Mouse (Mus musculus) MEL (cell line): ENCODE results near the gene Gfy. TPM values are rescaled to one million over a fixed set of nuclear protein-coding genes. Genes with fewer than 3 reads are reported as not detected.

Source experiments
- DNase-seq: peaks from one replicate; pipeline ENCODE4 v3.0.0; 2011; ENCODE audit warnings: low read depth, low spot score
- H3K27ac ChIP-seq: 2 replicates; pipeline ENCODE4 v1.5.1; 2012; ENCODE audit warnings: low read depth, mild to moderate bottlenecking, control low read depth, low read length, moderate library complexity; ENCODE audit not compliant: control insufficient read depth
- H3K27me3 ChIP-seq, 2 experiments: fragments of 150-350 bp in 1 of 2; sonication (generic) in 1 of 2; 2 replicates each; pipeline ENCODE4 v1.6.1; 2012; ENCODE audit warnings: low read length in 2 of 2, mild to moderate bottlenecking in 2 of 2, improper control_type of control experiment in 1 of 2, moderate library complexity in 1 of 2; ENCODE audit not compliant: insufficient read depth in 2 of 2, control insufficient read depth in 1 of 2
- H3K36me3 ChIP-seq, 2 experiments: 2 replicates each; pipeline ENCODE4 v1.6.1; 2012 to 2014; ENCODE audit warnings: low read length in 2 of 2, improper control_type of control experiment in 1 of 2, inconsistent platforms in 1 of 2, mild to moderate bottlenecking in 1 of 2; ENCODE audit not compliant: insufficient read depth in 2 of 2, control insufficient read depth in 1 of 2
- H3K4me1 ChIP-seq, 2 experiments: fragments of 150-350 bp in 1 of 2; sonication (generic) in 1 of 2; 2 replicates each; pipeline ENCODE4 v1.6.1; 2012; ENCODE audit warnings: low read length in 2 of 2, improper control_type of control experiment in 1 of 2, mild to moderate bottlenecking in 1 of 2; ENCODE audit not compliant: insufficient read depth in 2 of 2, control insufficient read depth in 1 of 2
- H3K4me3 ChIP-seq, 2 experiments: fragments of 150-350 bp in 1 of 2; sonication (generic) in 1 of 2; 2 replicates each; pipeline ENCODE4 v1.5.1; 2012; ENCODE audit warnings: low read depth in 2 of 2, low read length in 2 of 2, mild to moderate bottlenecking in 2 of 2, moderate library complexity in 2 of 2, control low read depth in 1 of 2, improper control_type of control experiment in 1 of 2; ENCODE audit not compliant: control insufficient read depth in 1 of 2, insufficient read depth in 1 of 2
- H3K79me2 ChIP-seq: 2 replicates; pipeline ENCODE4 v1.6.1; 2012; ENCODE audit warnings: mild to moderate bottlenecking, low read length, moderate library complexity; ENCODE audit not compliant: control insufficient read depth, poor library complexity, insufficient read depth
- H3K9ac ChIP-seq: 2 replicates; pipeline ENCODE4 v1.6.1; 2012; ENCODE audit warnings: low read depth, mild to moderate bottlenecking, control low read depth, low read length, moderate library complexity; ENCODE audit not compliant: control insufficient read depth, poor library complexity, severe bottlenecking
- H3K9me3 ChIP-seq: fragments of 150-350 bp; sonication (generic); replicated peaks from 2 replicates; pipeline ENCODE4 v1.6.1; 2012; ENCODE audit warnings: mild to moderate bottlenecking, low read length, improper control_type of control experiment, moderate library complexity; ENCODE audit not compliant: insufficient read depth
- BHLHE40 ChIP-seq: IDR thresholded peaks from 2 replicates; pipeline ENCODE4 v1.6.1; 2012; ENCODE audit warnings: low read depth, mild to moderate bottlenecking, inconsistent platforms, low read length, improper control_type of control experiment, borderline replicate concordance
- CHD1 ChIP-seq: IDR thresholded peaks from 2 replicates; pipeline ENCODE4 v1.6.1; 2012; ENCODE audit warnings: low read depth, mild to moderate bottlenecking, inconsistent platforms, low read length, improper control_type of control experiment
- CTCF ChIP-seq, 3 experiments: IDR thresholded peaks in 2 of 3; conservative IDR thresholded peaks in 1 of 3; 2 replicates each; pipeline ENCODE4 v1.5.1; 2011 to 2012; ENCODE audit warnings: low read length in 3 of 3, low read depth in 2 of 3, mild to moderate bottlenecking in 2 of 3, improper control_type of control experiment in 1 of 3, inconsistent platforms in 1 of 3, mixed read lengths in 1 of 3, moderate library complexity in 1 of 3; ENCODE audit not compliant: control insufficient read depth in 1 of 3, insufficient read depth in 1 of 3, poor library complexity in 1 of 3, severe bottlenecking in 1 of 3
- ELF1 ChIP-seq: IDR thresholded peaks from 2 replicates; pipeline ENCODE4 v1.6.1; 2014; ENCODE audit warnings: low read depth, mild to moderate bottlenecking, inconsistent platforms, low read length, improper control_type of control experiment, moderate library complexity
- EP300 ChIP-seq, 2 experiments: IDR thresholded peaks; 2 replicates each; pipeline ENCODE4 v1.6.1; 2011; ENCODE audit warnings: improper control_type of control experiment in 2 of 2, low read length in 2 of 2, low read depth in 1 of 2, mild to moderate bottlenecking in 1 of 2
- ETS1 ChIP-seq: IDR thresholded peaks from 2 replicates; pipeline ENCODE4 v1.6.1; 2012; ENCODE audit warnings: low read depth, mild to moderate bottlenecking, inconsistent platforms, low read length, improper control_type of control experiment, moderate library complexity
- GABPA ChIP-seq: IDR thresholded peaks from 2 replicates; pipeline ENCODE4 v1.6.1; 2012; ENCODE audit warnings: low read depth, mild to moderate bottlenecking, inconsistent platforms, low read length, improper control_type of control experiment, moderate library complexity
- GATA1 ChIP-seq: IDR thresholded peaks from 2 replicates; pipeline ENCODE4 v1.6.1; 2011; ENCODE audit warnings: low read depth, low read length, improper control_type of control experiment
- HCFC1 ChIP-seq: IDR thresholded peaks from 2 replicates; pipeline ENCODE4 v1.6.1; 2012; ENCODE audit warnings: low read depth, mild to moderate bottlenecking, inconsistent platforms, low read length, improper control_type of control experiment, moderate library complexity
- MAFK ChIP-seq: IDR thresholded peaks from 2 replicates; pipeline ENCODE4 v1.6.1; 2011; ENCODE audit warnings: low read depth, mild to moderate bottlenecking, low read length, improper control_type of control experiment, borderline replicate concordance
- MAX ChIP-seq: IDR thresholded peaks from 2 replicates; pipeline ENCODE4 v1.6.1; 2011; ENCODE audit warnings: low read length, improper control_type of control experiment
- MAZ ChIP-seq: IDR thresholded peaks from 2 replicates; pipeline ENCODE4 v1.6.1; 2012; ENCODE audit warnings: low read depth, mild to moderate bottlenecking, inconsistent platforms, low read length, improper control_type of control experiment
- MEF2A ChIP-seq: IDR thresholded peaks from 2 replicates; pipeline ENCODE4 v1.6.1; 2014; ENCODE audit warnings: low read depth, mild to moderate bottlenecking, inconsistent platforms, low read length, improper control_type of control experiment; ENCODE audit not compliant: poor library complexity, insufficient replicate concordance, severe bottlenecking; ENCODE audit errors: extremely low read depth
- MXI1 ChIP-seq: IDR thresholded peaks from 2 replicates; pipeline ENCODE4 v1.6.1; 2011; ENCODE audit warnings: mild to moderate bottlenecking, low read depth, low read length, improper control_type of control experiment
- MYC ChIP-seq: IDR thresholded peaks from 2 replicates; pipeline ENCODE4 v1.6.1; 2011; ENCODE audit warnings: low read depth, mild to moderate bottlenecking, low read length, improper control_type of control experiment, moderate library complexity
- NELFE ChIP-seq: IDR thresholded peaks from 2 replicates; pipeline ENCODE4 v1.6.1; 2011; ENCODE audit warnings: low read depth, low read length, improper control_type of control experiment
- NRF1 ChIP-seq: IDR thresholded peaks from 2 replicates; pipeline ENCODE4 v1.6.1; 2014; ENCODE audit warnings: low read depth, mild to moderate bottlenecking, inconsistent platforms, low read length, improper control_type of control experiment, moderate library complexity; ENCODE audit not compliant: poor library complexity, insufficient read depth, severe bottlenecking
- POLR2A ChIP-seq, 2 experiments: IDR thresholded peaks; 2 replicates each; pipeline ENCODE4 v1.6.1; 2011 to 2012; ENCODE audit warnings: low read length in 2 of 2, mild to moderate bottlenecking in 2 of 2, control low read depth in 1 of 2, improper control_type of control experiment in 1 of 2, low read depth in 1 of 2, moderate library complexity in 1 of 2; ENCODE audit not compliant: control insufficient read depth in 1 of 2, insufficient read depth in 1 of 2, poor library complexity in 1 of 2
- POLR2AphosphoS2 ChIP-seq: IDR thresholded peaks from 2 replicates; pipeline ENCODE4 v1.6.1; 2011; ENCODE audit warnings: low read length, improper control_type of control experiment
- POLR2AphosphoS5 ChIP-seq: IDR thresholded peaks from 2 replicates; pipeline ENCODE4 v1.6.1; 2012; ENCODE audit warnings: low read depth, borderline replicate concordance, mild to moderate bottlenecking, inconsistent platforms, low read length, moderate library complexity, mixed read lengths
- RAD21 ChIP-seq: IDR thresholded peaks from 2 replicates; pipeline ENCODE4 v1.6.1; 2011; ENCODE audit warnings: mild to moderate bottlenecking, low read depth, low read length, improper control_type of control experiment
- RCOR1 ChIP-seq: IDR thresholded peaks from 2 replicates; pipeline ENCODE4 v1.6.1; 2012; ENCODE audit warnings: low read depth, mild to moderate bottlenecking, inconsistent platforms, low read length, improper control_type of control experiment
- SIN3A ChIP-seq: IDR thresholded peaks from 2 replicates; pipeline ENCODE4 v1.6.1; 2012; ENCODE audit warnings: low read length, improper control_type of control experiment, inconsistent platforms
- SMC3 ChIP-seq: IDR thresholded peaks from 2 replicates; pipeline ENCODE4 v1.6.1; 2011; ENCODE audit warnings: low read depth, low read length, improper control_type of control experiment
- TAL1 ChIP-seq: IDR thresholded peaks from 2 replicates; pipeline ENCODE4 v1.6.1; 2012; ENCODE audit warnings: mild to moderate bottlenecking, inconsistent platforms, low read length, moderate library complexity, mixed read lengths
- TBP ChIP-seq: IDR thresholded peaks from 2 replicates; pipeline ENCODE4 v1.8.0; 2011; ENCODE audit warnings: low read depth, low read length, improper control_type of control experiment
- TCF12 ChIP-seq: IDR thresholded peaks from 2 replicates; pipeline ENCODE4 v1.6.1; 2014; ENCODE audit warnings: low read depth, mild to moderate bottlenecking, inconsistent platforms, low read length, improper control_type of control experiment, moderate library complexity
- UBTF ChIP-seq: IDR thresholded peaks from 2 replicates; pipeline ENCODE4 v1.6.1; 2012; ENCODE audit warnings: low read depth, mild to moderate bottlenecking, inconsistent platforms, low read length, improper control_type of control experiment, moderate library complexity, borderline replicate concordance; ENCODE audit not compliant: insufficient read depth
- USF1 ChIP-seq: IDR thresholded peaks from 2 replicates; pipeline ENCODE4 v1.6.1; 2014; ENCODE audit warnings: low read depth, mild to moderate bottlenecking, inconsistent platforms, low read length, improper control_type of control experiment, moderate library complexity
- USF2 ChIP-seq, 2 experiments: IDR thresholded peaks; 2 replicates each; pipeline ENCODE4 v1.6.1; 2011 to 2012; ENCODE audit warnings: improper control_type of control experiment in 2 of 2, low read length in 2 of 2, borderline replicate concordance in 1 of 2, inconsistent platforms in 1 of 2, low read depth in 1 of 2, mild to moderate bottlenecking in 1 of 2; ENCODE audit not compliant: insufficient read depth in 1 of 2
- ZC3H11A ChIP-seq: IDR thresholded peaks from 2 replicates; pipeline ENCODE4 v1.6.1; 2012; ENCODE audit warnings: low read depth, mild to moderate bottlenecking, inconsistent platforms, low read length, improper control_type of control experiment
- ZKSCAN1 ChIP-seq: IDR thresholded peaks from 2 replicates; pipeline ENCODE4 v1.6.1; 2012; ENCODE audit warnings: low read depth, mild to moderate bottlenecking, inconsistent platforms, low read length, improper control_type of control experiment, moderate library complexity
- ZMIZ1 ChIP-seq: IDR thresholded peaks from 2 replicates; pipeline ENCODE4 v1.6.1; 2012; ENCODE audit warnings: low read depth, mild to moderate bottlenecking, inconsistent platforms, low read length, improper control_type of control experiment, moderate library complexity
- ZNF384 ChIP-seq: IDR thresholded peaks from 2 replicates; pipeline ENCODE4 v1.6.1; 2012; ENCODE audit warnings: low read depth, mild to moderate bottlenecking, inconsistent platforms, low read length, improper control_type of control experiment
- polyA plus RNA-seq, 2 experiments: library from polyadenylated mRNA; stranded (reverse) in 1 of 2; unstranded in 1 of 2; fragments of >175 nt in 1 of 2; fragments of >200 nt in 1 of 2; gene quantifications; 2 replicates each; pipeline versions ENCODE4 v1.2.1 to v1.2.4; 2012; ENCODE audit warnings: low replicate concordance in 2 of 2, low read depth in 1 of 2; ENCODE audit not compliant: insufficient read length in 2 of 2, insufficient read depth in 1 of 2, missing spikeins in 1 of 2
- total RNA-seq: library from RNA; depleted of rRNA; stranded (reverse); fragments of 300-350 nt; gene quantifications from 2 replicates; pipeline ENCODE4 v1.2.3, GENCODE M21; 2012

Gene Gfy
- total and polyA plus RNA-seq, 3 experiments: not detected

GRCm38 (mm10) chr7:45135993-45136567, 43.3 kb downstream of the Gfy start, which contains the start of the genes Gm45713 and Flt3l:
Gene Gm45713 (minus strand): TSS chr7:45136231.
Gene Flt3l (minus strand): TSS chr7:45136432.
- Histone ChIP-seq H3K79me2 (no peaks in the 10 kb centered on the region; the same call in 1 of the 2 replicates), H3K9me3 (no peaks in the 10 kb centered on the region)

GRCm38 (mm10) chr7:45135370-45135769, 44.0 kb downstream of the Gfy start:
- TF ChIP-seq ZNF384 (no peak), SIN3A (peak; percentile 48), CHD1 (no peak), BHLHE40 (no peak), POLR2A (IDR thresholded peaks at IDR 0.05; ENCODE audit: control insufficient read depth in 1 of 2, insufficient read depth in 1 of 2, low read depth in 1 of 2, low read length in 2 of 2, poor library complexity in 1 of 2) (peak in 1 of 2 experiments; percentile 6; a peak in 1 of 4 replicates), MYC (peak; percentile 57; the same call in 1 of the 2 replicates), GATA1 (peak; percentile 93), MAX (peak; percentile 70; the same call in 1 of the 2 replicates), NELFE (no peak), TCF12 (no peak; the same call in 1 of the 2 replicates), ZMIZ1 (no peak; the same call in 1 of the 2 replicates), ETS1 (peak; percentile 55; the same call in 1 of the 2 replicates), TBP (0 out of 2 replicates have a peak, but pooled peaks have one; percentile 30), EP300 (IDR thresholded peaks at IDR 0.05; ENCODE audit: low read depth in 1 of 2, low read length in 2 of 2) (peak in 1 of 2 experiments; percentile 23; a peak in 1 of 4 replicates)
- H3K27me3 ChIP-seq: no peaks in the 10 kb centered on the region
- peak; percentile 74 for DNase-seq
- peak overlapping the region; percentile 92 for H3K27ac ChIP-seq
- peaks cover 11 to 29% of the 10 kb centered on the region in 2 experiments for H3K4me1 ChIP-seq
- H3K4me3 ChIP-seq: peak overlapping the region; percentile 61 to 74
- H3K36me3 ChIP-seq: peaks cover 0 to 18% of the 10 kb centered on the region in 2 experiments; a peak in 2 of 4 replicates
- no peaks in the 10 kb centered on the region; the same call in 1 of the 2 replicates for H3K79me2 ChIP-seq
- peak overlapping the region; percentile 75 for H3K9ac ChIP-seq
- no peaks in the 10 kb centered on the region for H3K9me3 ChIP-seq

More at GRCm38 (mm10) chr7:45135993-45136567, 43.3 kb downstream of the Gfy start, which contains the start of the genes Gm45713 and Flt3l:
- Histone ChIP-seq H3K27ac (peak within 1 kb of the TSS; percentile 92), H3K36me3 (peaks cover 0 to 16% of the 10 kb centered on the region in 2 experiments; a peak in 2 of 4 replicates), H3K4me1 (peaks cover 11 to 27% of the 10 kb centered on the region in 2 experiments), H3K9ac (peak within 1 kb of the TSS; percentile 75), H3K4me3 (peak within 1 kb of the TSS; percentile 61 to 74), H3K27me3 (no peaks in the 10 kb centered on the region)
- peak; percentile 32; the same call in 1 of the 2 replicates for TF ChIP-seq MAZ
- peak; percentile 59 for TF ChIP-seq TCF12
- peak; percentile 95 for TF ChIP-seq ETS1
- 0 out of 2 replicates have a peak, but pooled peaks have one; percentile 59 for TF ChIP-seq TBP
- TF ChIP-seq POLR2A (IDR thresholded peaks at IDR 0.05; ENCODE audit: control insufficient read depth in 1 of 2, insufficient read depth in 1 of 2, low read depth in 1 of 2, low read length in 2 of 2, poor library complexity in 1 of 2): peak; percentile 54 to 60; a peak in 2 of 4 replicates
- TF ChIP-seq NRF1: 0 out of 2 replicates have a peak, but pooled peaks have one; percentile 26
- TF ChIP-seq EP300 (IDR thresholded peaks at IDR 0.05; ENCODE audit: low read depth in 1 of 2, low read length in 2 of 2): peak in 1 of 2 experiments; percentile 58; a peak in 1 of 4 replicates
- no peak for TF ChIP-seq POLR2AphosphoS5
- TF ChIP-seq NELFE: peak; percentile 56
- no peak for TF ChIP-seq GABPA
- TF ChIP-seq RAD21: peak; percentile 49
- no peak for TF ChIP-seq ZKSCAN1
- TF ChIP-seq USF1: no peak
- peak; percentile 37; the same call in 1 of the 2 replicates for TF ChIP-seq POLR2AphosphoS2
- 0 out of 2 replicates have a peak, but pooled peaks have one; percentile 11 for TF ChIP-seq RCOR1
- peak; percentile 91 for TF ChIP-seq SIN3A
- no peak for TF ChIP-seq ZC3H11A
- peak; percentile 57 for TF ChIP-seq SMC3
- peak; percentile 75 for TF ChIP-seq MXI1
- no peak for TF ChIP-seq USF2 (IDR thresholded peaks at IDR 0.05; ENCODE audit: borderline replicate concordance in 1 of 2, insufficient read depth in 1 of 2, low read depth in 1 of 2, low read length in 2 of 2)
- no peak for TF ChIP-seq UBTF
- peak; percentile 65; the same call in 1 of the 2 replicates for TF ChIP-seq ZMIZ1
- peak; percentile 57; the same call in 1 of the 2 replicates for TF ChIP-seq BHLHE40
- peak; percentile 68 for TF ChIP-seq MYC
- peak; percentile 91 to 96 (median 92) for TF ChIP-seq CTCF (IDR thresholded peaks at IDR 0.05 in 2 of 3, conservative IDR thresholded peaks at IDR 0.05 in 1 of 3; ENCODE audit: control insufficient read depth in 1 of 3, insufficient read depth in 1 of 3, low read depth in 2 of 3, low read length in 3 of 3, poor library complexity in 1 of 3, severe bottlenecking in 1 of 3)
- TF ChIP-seq MAX: peak; percentile 46; the same call in 1 of the 2 replicates
- no peak for TF ChIP-seq TAL1
- 0 out of 2 replicates have a peak, but pooled peaks have one; percentile 17 for TF ChIP-seq ELF1
- no peak for TF ChIP-seq MEF2A
- peak; percentile 63; the same call in 1 of the 2 replicates for TF ChIP-seq HCFC1
- TF ChIP-seq MAFK: no peak
- peak; percentile 94 for DNase-seq
